Mouse (Mus musculus) CD8-positive naive resting alpha-beta T cell, adult 2 months (primary cell): ENCODE measurements at regions not wholly inside any gene's neighbourhood (a gene's known extent, or its start where the extent isn't known, plus 50 kb on each side); places are given as distances from the start of the nearest gene placed in this dataset.

ENCODE experiments used
- DNase-seq, 2 experiments: peaks; one replicate each; pipeline ENCODE4 v3.0.0; 2022; ENCODE audit warnings: low read depth in 2 of 2, low spot score in 2 of 2

- no peak for DNase-seq
Measured at GRCm38 (mm10) chr13:97430885-97431284, 190.0 kb downstream of the Enc1 start.

- DNase-seq: no peak
Measured at GRCm38 (mm10) chr13:97428163-97428562, 187.3 kb downstream of the Enc1 start.

GRCm38 (mm10) chr13:97427537-97427936 lies 186.6 kb downstream of the Enc1 start:
- DNase-seq: no peak

GRCm38 (mm10) chr13:97425731-97426130 lies 184.8 kb downstream of the Enc1 start:
- no peak for DNase-seq

GRCm38 (mm10) chr13:97423911-97424310 lies 183.0 kb downstream of the Enc1 start:
- DNase-seq: no peak

GRCm38 (mm10) chr13:97423298-97423817 lies 182.5 kb downstream of the Enc1 start:
- no peak for DNase-seq

- DNase-seq: no peak
Measured at GRCm38 (mm10) chr13:97422897-97423296, 182.0 kb downstream of the Enc1 start.

GRCm38 (mm10) chr13:97421831-97422230 lies 180.9 kb downstream of the Enc1 start:
- DNase-seq: no peak

GRCm38 (mm10) chr13:97420773-97421172 lies 179.9 kb downstream of the Enc1 start:
- no peak for DNase-seq

GRCm38 (mm10) chr13:97419100-97419499 lies 178.2 kb downstream of the Enc1 start:
- DNase-seq: no peak

- no peak for DNase-seq
Measured at GRCm38 (mm10) chr13:97418681-97419080, 177.8 kb downstream of the Enc1 start.

GRCm38 (mm10) chr13:97418081-97418480 lies 177.2 kb downstream of the Enc1 start:
- no peak for DNase-seq

GRCm38 (mm10) chr13:97415927-97416709 lies 175.2 kb downstream of the Enc1 start:
- DNase-seq: no peak

GRCm38 (mm10) chr13:97415381-97415780 lies 174.5 kb downstream of the Enc1 start:
- DNase-seq: no peak

- DNase-seq: no peak
Measured at GRCm38 (mm10) chr13:97412151-97412550, 171.2 kb downstream of the Enc1 start.

GRCm38 (mm10) chr13:97410550-97411201 lies 169.8 kb downstream of the Enc1 start:
- no peak for DNase-seq

GRCm38 (mm10) chr13:97409891-97410525 lies 169.1 kb downstream of the Enc1 start:
- no peak for DNase-seq

GRCm38 (mm10) chr13:97409291-97409780 lies 168.4 kb downstream of the Enc1 start:
- DNase-seq: no peak

GRCm38 (mm10) chr13:97408414-97409290 lies 167.7 kb downstream of the Enc1 start:
- peak in 1 of 2 experiments; percentile 20 for DNase-seq

GRCm38 (mm10) chr13:97407773-97408172 lies 166.9 kb downstream of the Enc1 start:
- DNase-seq: no peak

- peak; percentile 34 to 51 for DNase-seq
Measured at GRCm38 (mm10) chr13:97406678-97407077, 165.8 kb downstream of the Enc1 start.
